Mouse (Mus musculus) stomach, postnatal 0 days (tissue): ENCODE results near the gene Cntnap2. TPM values are rescaled to one million over a fixed set of nuclear protein-coding genes. Genes with fewer than 3 reads are reported as not detected.
A peak's percentile ranks its signal among the peaks of the same experiment; 100 is the strongest.

Experiments used
- ATAC-seq: fragments of 200-750 bp; cut with Nextera tagmentation; 2 replicates; pipeline ENCODE4 v1.8.0; 2017; ENCODE audit not compliant: low FRiP score, low TSS enrichment
- DNase-seq: peaks from one replicate; pipeline ENCODE4 v3.0.0-alpha.2; 2016; ENCODE audit warnings: low spot score
- H3K27ac ChIP-seq: fragments of 300-500 bp; sonication (generic); replicated peaks from 2 replicates; pipeline ENCODE4 v1.5.1; 2014; ENCODE audit warnings: mild to moderate bottlenecking, control low read depth
- H3K27me3 ChIP-seq: fragments of 300-500 bp; sonication (generic); 2 replicates; pipeline ENCODE4 v1.6.1; 2014; ENCODE audit warnings: low read length; ENCODE audit not compliant: control insufficient read depth, insufficient read depth
- H3K36me3 ChIP-seq: fragments of 300-500 bp; sonication (generic); 2 replicates; pipeline ENCODE4 v1.6.1; 2014; ENCODE audit warnings: low read length, mixed read lengths; ENCODE audit not compliant: control insufficient read depth, insufficient read depth
- H3K4me1 ChIP-seq: fragments of 300-500 bp; sonication (generic); replicated peaks from 2 replicates; pipeline ENCODE4 v1.6.1; 2014; ENCODE audit warnings: antibody characterized with exemption; ENCODE audit not compliant: control insufficient read depth, insufficient read depth
- H3K4me2 ChIP-seq: fragments of 300-500 bp; sonication (generic); replicated peaks from 2 replicates; pipeline ENCODE4 v1.6.1; 2014; ENCODE audit warnings: low read depth, mild to moderate bottlenecking, control low read depth, moderate library complexity
- H3K4me3 ChIP-seq: fragments of 300-500 bp; sonication (generic); 2 replicates; pipeline ENCODE4 v1.5.1; 2014; ENCODE audit warnings: low read depth, low read length, control low read depth
- H3K9ac ChIP-seq: fragments of 300-500 bp; sonication (generic); 2 replicates; pipeline ENCODE4 v1.6.1; 2014; ENCODE audit warnings: mild to moderate bottlenecking, low read length, control low read depth, mixed read lengths
- H3K9me3 ChIP-seq: fragments of 300-500 bp; sonication (generic); 2 replicates; pipeline ENCODE4 v1.6.1; 2016; ENCODE audit warnings: low read length; ENCODE audit not compliant: control insufficient read depth
- CTCF ChIP-seq: IDR thresholded peaks from 2 replicates; pipeline ENCODE4 v1.5.1; 2016; ENCODE audit warnings: antibody characterized with exemption, low read depth, mild to moderate bottlenecking, moderate library complexity
- EP300 ChIP-seq: optimal IDR thresholded peaks from 2 replicates; pipeline ENCODE3; 2016; ENCODE audit warnings: antibody characterized with exemption
- WGBS: fragments of 180-500 bp; shearing (Covaris S2); extraction: QIAGEN DNeasy Blood & Tissue Kit; methylation state at CpG from one replicate; pipeline ENCODE4 v1.1.7; 2014; 5-methylcytosine and 5-hydroxymethylcytosine counted together
- polyA plus RNA-seq: library from polyadenylated mRNA; unstranded; fragments of >200 nt; fragmentation: Nextera tagmentation; extraction: Ambion mirVana; gene quantifications from 2 replicates; pipeline ENCODE4 v1.2.1, GENCODE M21; 2015

The Cntnap2 gene
- polyA plus RNA-seq, 1 experiment from 2014 or later: 0.55 TPM

DNA sequence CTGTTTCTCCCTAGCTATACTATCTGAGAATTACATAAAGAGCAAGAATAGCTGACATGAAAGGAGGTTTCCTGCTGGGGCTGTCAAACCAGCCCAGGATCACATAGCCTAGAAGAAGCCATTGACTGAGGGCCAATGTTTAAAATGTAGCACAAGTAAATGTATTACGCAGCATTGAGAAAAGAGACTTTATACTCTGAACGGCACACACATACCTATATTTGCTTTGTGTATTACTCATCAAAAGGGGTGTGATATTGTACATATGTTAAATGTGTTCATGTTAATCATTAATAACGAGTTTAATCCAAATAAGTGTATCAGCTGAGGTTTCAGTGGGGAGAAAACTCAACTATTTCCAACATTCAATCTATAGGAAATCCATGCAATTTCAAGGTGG is 459.1 kb downstream of the Cntnap2 start:
- no peaks in the 10 kb centered on the region for H3K27me3 ChIP-seq
- no peak overlapping the region for H3K27ac ChIP-seq
- H3K9ac ChIP-seq: no peak overlapping the region
- H3K4me2 ChIP-seq: no peak overlapping the region
- H3K36me3 ChIP-seq: no peaks in the 10 kb centered on the region
- ATAC-seq (peak; percentile 99), DNase-seq (peak; percentile 17)
- WGBS: 38% methylated on average over 3 of the region's 3 CpGs
- TF ChIP-seq CTCF: no peak
- TF ChIP-seq EP300: no peak
- no peak overlapping the region for H3K4me3 ChIP-seq
- no peaks in the 10 kb centered on the region for H3K9me3 ChIP-seq
- no peaks in the 10 kb centered on the region for H3K4me1 ChIP-seq

DNA sequence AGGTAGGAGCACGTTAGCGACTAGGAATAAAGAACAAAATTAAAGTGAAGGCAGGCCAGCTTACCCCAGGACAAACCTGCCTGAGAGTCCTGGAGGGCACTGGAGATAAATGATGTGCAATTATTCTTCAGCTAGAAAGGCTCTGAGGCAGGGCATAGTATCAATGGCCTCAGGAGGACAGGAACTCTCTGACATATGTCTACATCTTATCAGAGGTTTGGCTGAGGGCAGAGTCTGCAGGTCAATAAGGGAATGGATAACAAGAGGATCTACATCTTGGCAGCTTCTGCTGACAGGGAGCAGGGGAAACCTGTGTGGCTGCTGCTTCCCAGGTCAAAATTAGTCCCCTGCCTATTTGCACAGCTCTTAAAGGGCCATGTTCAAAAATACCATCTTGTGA is 477.8 kb downstream of the Cntnap2 start:
- Histone ChIP-seq H3K9ac (no peak overlapping the region), H3K27ac (no peak overlapping the region), H3K36me3 (no peaks in the 10 kb centered on the region), H3K4me1 (no peaks in the 10 kb centered on the region), H3K4me3 (no peak overlapping the region), H3K9me3 (no peaks in the 10 kb centered on the region), H3K27me3 (no peaks in the 10 kb centered on the region), H3K4me2 (no peak overlapping the region)
- no peak for TF ChIP-seq CTCF
- TF ChIP-seq EP300: no peak
- DNase-seq (no peak), ATAC-seq (no peak)
- WGBS: 19% methylated on average over 2 of the region's 2 CpGs

DNA sequence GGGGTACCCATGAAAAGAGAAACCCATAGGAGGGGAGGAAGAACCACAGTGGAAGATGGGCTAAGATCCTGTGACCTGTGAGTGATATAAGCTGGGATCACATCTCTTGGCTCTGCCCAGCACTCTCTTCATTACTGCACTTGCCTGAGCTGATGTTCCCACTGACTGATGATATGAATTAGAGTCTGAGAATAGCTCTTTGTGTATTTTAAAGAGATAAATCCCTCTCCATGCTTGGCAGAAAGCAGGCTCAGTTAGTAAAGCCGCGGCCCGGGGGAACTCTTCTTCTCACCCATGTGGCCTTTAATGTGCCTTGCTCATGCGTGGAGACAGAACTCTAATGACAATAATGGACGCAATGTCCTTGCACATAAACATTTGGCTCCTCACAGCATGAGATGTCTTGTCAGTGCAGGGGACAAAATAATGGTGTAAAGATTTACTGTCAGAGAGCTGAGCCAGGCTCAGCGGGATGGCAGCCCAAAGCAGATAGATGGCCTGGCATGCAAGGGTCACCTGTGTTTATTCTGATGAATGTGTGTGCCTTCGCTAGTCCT is 485.2 kb downstream of the Cntnap2 start:
- no peak for ATAC-seq
- Histone ChIP-seq H3K27ac (no peak overlapping the region), H3K9me3 (no peaks in the 10 kb centered on the region), H3K4me3 (no peak overlapping the region), H3K9ac (no peak overlapping the region), H3K36me3 (no peaks in the 10 kb centered on the region), H3K4me1 (no peaks in the 10 kb centered on the region), H3K27me3 (no peaks in the 10 kb centered on the region), H3K4me2 (no peak overlapping the region)
- no peak for DNase-seq
- TF ChIP-seq CTCF (no peak), EP300 (no peak)
- whole genome bisulfite sequencing: 38% methylated on average over 7 of the region's 7 CpGs

DNA sequence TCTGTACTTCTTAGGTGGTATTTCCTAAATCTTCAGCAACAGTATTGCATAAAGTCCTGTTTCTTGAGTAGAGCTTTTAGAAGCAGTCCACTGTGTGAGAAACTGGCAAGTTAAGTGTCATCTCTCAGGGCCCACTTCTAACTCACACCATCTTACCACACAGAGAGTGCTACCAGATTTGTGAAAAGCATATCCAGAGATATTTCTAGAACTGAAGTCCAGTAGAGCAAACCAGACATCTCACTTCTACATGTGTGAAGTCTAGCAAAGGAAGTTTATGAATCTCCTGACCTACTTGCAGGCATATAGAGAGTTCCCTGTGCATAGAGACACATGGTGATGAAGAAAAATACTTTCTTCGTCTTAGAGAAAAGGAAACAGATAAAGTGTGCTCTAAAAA is 500.6 kb downstream of the Cntnap2 start:
- Histone ChIP-seq H3K27me3 (no peaks in the 10 kb centered on the region), H3K4me2 (no peak overlapping the region), H3K9me3 (no peaks in the 10 kb centered on the region), H3K9ac (no peak overlapping the region), H3K4me1 (no peaks in the 10 kb centered on the region), H3K4me3 (no peak overlapping the region), H3K27ac (no peak overlapping the region), H3K36me3 (no peaks in the 10 kb centered on the region)
- no peak for ATAC-seq
- WGBS: 82% methylated on average over 1 of the region's 1 CpGs
- TF ChIP-seq CTCF (no peak), EP300 (no peak)
- DNase-seq: no peak

DNA sequence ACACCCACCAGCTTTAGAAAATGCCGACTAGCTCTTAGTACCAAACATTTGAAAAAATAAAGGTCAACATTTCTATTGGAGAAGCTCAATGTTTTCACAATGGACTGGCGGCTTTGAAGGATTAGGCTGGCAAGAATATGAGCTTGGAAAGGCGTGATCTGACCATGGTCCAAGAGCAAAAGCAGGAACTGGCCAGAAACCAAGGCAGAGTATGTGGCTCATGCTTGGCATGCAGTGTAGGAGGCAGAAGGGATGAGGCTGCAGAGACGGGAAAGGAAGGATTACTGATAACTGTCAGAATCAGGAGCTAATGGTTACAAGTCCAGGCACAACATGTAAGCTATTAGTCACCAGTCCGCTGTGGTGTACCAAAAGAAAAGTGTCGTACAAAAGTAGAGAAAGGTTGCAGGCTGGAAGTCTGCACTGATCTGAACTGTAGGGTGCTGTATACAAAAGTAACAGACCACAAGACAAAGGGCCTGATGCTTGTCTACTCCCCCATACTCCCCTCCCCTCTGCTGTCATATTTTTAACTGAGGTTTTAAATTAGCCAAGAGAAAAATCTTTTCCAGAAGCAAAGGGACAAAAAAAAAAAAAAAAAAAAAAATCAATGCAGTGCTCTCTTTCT is 525.4 kb downstream of the Cntnap2 start:
- no peaks in the 10 kb centered on the region for H3K27me3 ChIP-seq
- ATAC-seq: peak; percentile 10; the same call in 1 of the 2 replicates
- no peak overlapping the region for H3K27ac ChIP-seq
- H3K4me3 ChIP-seq: no peak overlapping the region
- no peaks in the 10 kb centered on the region for H3K36me3 ChIP-seq
- DNase-seq: peak; percentile 16
- no peaks in the 10 kb centered on the region for H3K9me3 ChIP-seq
- no peak for TF ChIP-seq EP300
- no peak for TF ChIP-seq CTCF
- no peak overlapping the region for H3K9ac ChIP-seq
- WGBS: 37% methylated on average over 6 of the region's 6 CpGs
- no peak overlapping the region for H3K4me2 ChIP-seq
- H3K4me1 ChIP-seq: no peaks in the 10 kb centered on the region

DNA sequence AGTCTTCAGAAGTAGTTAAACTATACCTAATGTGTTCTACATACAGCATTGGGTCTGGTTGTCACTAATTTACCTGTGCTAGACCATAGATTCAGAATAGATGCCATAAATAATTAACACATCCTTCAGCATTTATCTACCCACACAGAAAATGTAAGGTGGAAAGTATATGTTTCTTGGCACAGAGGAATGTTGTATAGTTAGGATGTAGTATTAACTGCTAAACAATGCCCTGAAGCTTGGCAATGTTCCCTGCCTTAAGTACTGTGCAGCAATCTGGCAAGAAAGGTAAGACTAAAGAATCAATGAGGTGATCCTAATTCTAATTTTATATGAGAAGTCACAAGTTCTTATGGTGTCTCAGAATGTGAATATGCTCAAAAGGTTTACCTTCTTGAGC is 529.9 kb downstream of the Cntnap2 start:
- Histone ChIP-seq H3K9ac (no peak overlapping the region), H3K27me3 (no peaks in the 10 kb centered on the region), H3K4me1 (no peaks in the 10 kb centered on the region), H3K4me2 (no peak overlapping the region), H3K27ac (no peak overlapping the region), H3K4me3 (no peak overlapping the region), H3K36me3 (no peaks in the 10 kb centered on the region), H3K9me3 (no peaks in the 10 kb centered on the region)
- TF ChIP-seq CTCF: no peak
- no peak for TF ChIP-seq EP300
- DNase-seq (no peak), ATAC-seq (no peak)
